Mouse (Mus musculus): Measurements from ENCODE around the gene Cat. TPM values are rescaled to one million over a fixed set of nuclear protein-coding genes. Genes with fewer than 3 reads are reported as not detected.
A peak's percentile ranks its signal among the peaks of the same experiment; 100 is the strongest.

Gene Cat
- polyA plus RNA-seq, 1 experiment from 2014 or later, result 68.5 TPM

DNA sequence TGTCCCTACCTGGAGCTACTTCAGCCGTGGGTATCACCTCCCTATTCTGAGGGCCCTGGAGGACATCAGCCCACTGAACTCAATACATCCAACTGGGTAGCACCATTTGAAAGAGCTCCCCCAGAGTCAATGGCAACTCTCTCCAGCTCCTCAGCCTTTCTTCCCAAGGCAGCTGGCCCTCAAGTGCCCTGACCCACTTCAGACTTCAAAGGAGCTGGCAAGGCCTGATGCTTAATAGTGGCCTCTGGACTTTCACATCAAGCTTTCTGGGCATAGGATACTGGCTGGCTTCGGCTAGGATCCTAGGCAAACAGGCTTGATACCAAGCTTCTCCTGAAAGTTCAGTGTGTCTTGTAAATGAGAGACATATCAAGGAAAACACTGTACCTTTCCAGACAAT, 49.9 kb downstream of the Cat start:
- Histone ChIP-seq H3K36me3 (no peaks in the 10 kb centered on the region), H3K4me2 (no peak overlapping the region), H3K27ac (no peak overlapping the region), H3K27me3 (no peaks in the 10 kb centered on the region), H3K4me1 (replicated peaks) (peaks cover 10% of the 10 kb centered on the region), H3K9ac (replicated peaks) (no peak overlapping the region), H3K4me3 (replicated peaks) (no peak overlapping the region), H3K9me3 (no peaks in the 10 kb centered on the region)
- 62% methylated on average over 2 of the region's 2 CpGs for WGBS
- ATAC-seq (ENCODE audit: insufficient number of reproducible peaks, insufficient read depth, low FRiP score, low TSS enrichment, low read depth), result no peak

GRCm38 (mm10) chr2:103432695-103433275, 52.2 kb downstream of the Cat start:
- WGBS, result 71% methylated on average over 8 of the region's 8 CpGs
- no peak for ATAC-seq (ENCODE audit: insufficient number of reproducible peaks, insufficient read depth, low FRiP score, low TSS enrichment, low read depth)
- H3K4me1 ChIP-seq (replicated peaks), result peaks cover 15% of the 10 kb centered on the region

DNA sequence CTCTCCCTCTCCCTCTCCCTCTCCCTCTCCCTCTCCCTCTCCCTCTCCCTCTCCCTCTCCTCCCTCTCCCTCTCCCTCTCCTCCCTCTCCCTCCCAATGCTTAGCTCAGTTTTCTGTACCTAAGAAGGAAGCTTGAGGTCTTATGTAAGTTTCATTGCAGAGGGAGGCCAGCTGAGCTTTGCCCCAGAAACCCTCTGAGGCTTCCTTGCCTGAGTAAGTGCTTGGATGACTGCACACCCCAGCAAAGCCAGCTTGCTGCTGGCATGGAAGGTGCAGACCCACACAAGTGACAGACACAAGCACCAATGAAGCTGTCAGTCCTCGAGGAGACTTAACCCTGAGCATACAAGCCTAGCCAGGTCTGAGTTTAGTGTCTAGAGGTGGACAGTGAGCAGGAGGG, 54.2 kb downstream of the Cat start:
- peaks cover 8% of the 10 kb centered on the region; the same call in 1 of the 2 replicates for H3K4me1 ChIP-seq (replicated peaks)
- no peak overlapping the region for H3K27ac ChIP-seq
- H3K4me3 ChIP-seq (replicated peaks), result no peak overlapping the region
- no peaks in the 10 kb centered on the region for H3K36me3 ChIP-seq
- 33% methylated on average over 1 of the region's 1 CpGs for WGBS
- H3K9ac ChIP-seq (replicated peaks), result no peak overlapping the region
- no peaks in the 10 kb centered on the region for H3K27me3 ChIP-seq
- H3K4me2 ChIP-seq, result no peak overlapping the region
- no peaks in the 10 kb centered on the region for H3K9me3 ChIP-seq
- ATAC-seq (ENCODE audit: insufficient number of reproducible peaks, insufficient read depth, low FRiP score, low TSS enrichment, low read depth), result no peak

More at GRCm38 (mm10) chr2:103432695-103433275, 52.2 kb downstream of the Cat start:
- Histone ChIP-seq H3K9ac (replicated peaks) (no peak overlapping the region), H3K36me3 (no peaks in the 10 kb centered on the region), H3K9me3 (no peaks in the 10 kb centered on the region), H3K4me3 (replicated peaks) (no peak overlapping the region), H3K27me3 (no peaks in the 10 kb centered on the region), H3K27ac (no peak overlapping the region), H3K4me2 (no peak overlapping the region)

DNA sequence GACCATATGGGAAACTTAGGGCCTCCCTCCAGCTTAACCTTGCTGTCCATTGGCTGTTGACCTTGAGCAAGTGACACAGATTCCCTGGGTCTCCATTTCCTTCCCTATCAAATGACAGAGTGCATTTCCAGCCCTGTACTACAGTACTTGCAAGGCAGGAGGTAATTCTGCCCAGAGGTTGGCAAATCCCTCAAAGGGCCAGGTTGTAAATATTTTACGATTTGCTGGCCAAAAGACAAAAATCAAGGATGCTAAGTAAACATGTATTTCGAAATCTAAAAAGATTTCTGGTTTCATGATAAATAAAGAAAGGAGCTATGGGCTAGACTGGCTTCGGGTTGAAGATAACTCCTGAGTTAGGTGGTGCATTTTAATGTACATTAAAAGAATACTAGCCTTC, 56.6 kb downstream of the Cat start:
- ATAC-seq (ENCODE audit: insufficient number of reproducible peaks, insufficient read depth, low FRiP score, low TSS enrichment, low read depth), result no peak
- peaks cover 5% of the 10 kb centered on the region; the same call in 1 of the 2 replicates for H3K4me1 ChIP-seq (replicated peaks)
- H3K27me3 ChIP-seq, result no peaks in the 10 kb centered on the region
- H3K36me3 ChIP-seq, result no peaks in the 10 kb centered on the region
- H3K4me2 ChIP-seq, result no peak overlapping the region
- no peaks in the 10 kb centered on the region for H3K9me3 ChIP-seq
- no peak overlapping the region for H3K9ac ChIP-seq (replicated peaks)
- no peak overlapping the region for H3K4me3 ChIP-seq (replicated peaks)
- 73% methylated on average over 3 of the region's 3 CpGs for WGBS
- no peak overlapping the region for H3K27ac ChIP-seq

GRCm38 (mm10) chr2:103425456-103426063, 59.4 kb downstream of the Cat start:
- no peaks in the 10 kb centered on the region for H3K9me3 ChIP-seq
- 65% methylated on average over 11 of the region's 11 CpGs for WGBS
- H3K9ac ChIP-seq (replicated peaks), result no peak overlapping the region
- no peak overlapping the region for H3K27ac ChIP-seq
- H3K36me3 ChIP-seq, result no peaks in the 10 kb centered on the region
- no peak overlapping the region for H3K4me3 ChIP-seq (replicated peaks)
- no peak for ATAC-seq (ENCODE audit: insufficient number of reproducible peaks, insufficient read depth, low FRiP score, low TSS enrichment, low read depth)
- H3K27me3 ChIP-seq, result no peaks in the 10 kb centered on the region
- H3K4me1 ChIP-seq (replicated peaks), result peaks cover 5% of the 10 kb centered on the region; the same call in 1 of the 2 replicates
- H3K4me2 ChIP-seq, result no peak overlapping the region

GRCm38 (mm10) chr2:103424349-103425026, 60.5 kb downstream of the Cat start:
- Histone ChIP-seq H3K4me2 (no peak overlapping the region), H3K9ac (replicated peaks) (no peak overlapping the region), H3K4me3 (replicated peaks) (no peak overlapping the region), H3K27ac (no peak overlapping the region), H3K4me1 (replicated peaks) (peaks cover 5% of the 10 kb centered on the region; the same call in 1 of the 2 replicates), H3K27me3 (no peaks in the 10 kb centered on the region), H3K36me3 (no peaks in the 10 kb centered on the region), H3K9me3 (no peaks in the 10 kb centered on the region)
- WGBS, result 39% methylated on average over 12 of the region's 12 CpGs
- ATAC-seq (ENCODE audit: insufficient number of reproducible peaks, insufficient read depth, low FRiP score, low TSS enrichment, low read depth), result no peak

- no peak overlapping the region for H3K4me2 ChIP-seq
- H3K4me3 ChIP-seq (replicated peaks), result no peak overlapping the region
- no peak overlapping the region for H3K9ac ChIP-seq (replicated peaks)
- H3K27ac ChIP-seq, result no peak overlapping the region
- no peaks in the 10 kb centered on the region for H3K27me3 ChIP-seq
- 68% methylated on average over 12 of the region's 12 CpGs for WGBS
- no peak for ATAC-seq (ENCODE audit: insufficient number of reproducible peaks, insufficient read depth, low FRiP score, low TSS enrichment, low read depth)
- H3K36me3 ChIP-seq, result no peaks in the 10 kb centered on the region
- H3K4me1 ChIP-seq (replicated peaks), result peaks cover 5% of the 10 kb centered on the region; the same call in 1 of the 2 replicates
- H3K9me3 ChIP-seq, result no peaks in the 10 kb centered on the region
Measured at GRCm38 (mm10) chr2:103423884-103424283, 61.1 kb downstream of the Cat start.

DNA sequence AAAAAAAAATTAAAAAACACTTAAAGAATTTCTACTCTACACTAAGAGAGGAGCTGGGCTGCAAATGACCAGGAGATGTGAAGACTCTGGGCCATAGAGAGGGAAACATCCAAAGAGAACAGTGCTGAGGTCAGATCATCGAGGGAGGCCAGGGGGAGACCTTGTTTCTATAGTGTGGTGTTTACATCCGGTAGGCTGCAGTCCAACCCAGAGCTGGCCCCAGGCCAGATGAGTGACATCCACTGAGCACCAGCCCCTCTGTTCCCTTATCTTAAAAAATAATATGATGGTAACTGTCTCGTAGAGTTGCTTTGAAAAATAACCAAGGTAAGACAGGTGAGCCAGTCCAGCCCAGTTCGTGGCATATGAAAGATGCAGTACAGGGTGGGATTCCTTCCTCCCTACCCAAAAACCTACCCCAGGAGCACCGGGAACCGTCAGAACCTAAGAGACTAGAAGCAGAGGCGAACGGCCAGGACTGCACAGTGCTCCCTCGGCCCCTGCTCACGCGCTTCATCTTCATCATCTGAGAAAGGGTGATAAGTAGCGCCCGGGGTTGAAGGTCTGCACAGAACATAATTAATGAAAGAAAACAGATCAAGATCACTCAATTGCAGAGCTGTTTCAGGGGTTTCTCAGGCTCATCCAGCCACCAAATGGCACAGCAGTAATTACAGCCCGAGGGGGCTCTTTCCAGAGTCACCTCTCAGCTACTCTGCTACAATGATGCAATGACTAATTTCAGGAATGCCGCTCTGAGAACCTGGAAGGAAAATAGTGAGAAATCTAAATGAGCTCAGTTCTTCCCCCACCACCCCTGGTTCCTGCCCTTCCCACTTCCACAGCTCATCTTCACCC, 64.1 kb downstream of the Cat start:
- Histone ChIP-seq H3K27ac (no peak overlapping the region), H3K27me3 (no peaks in the 10 kb centered on the region), H3K9ac (replicated peaks) (no peak overlapping the region), H3K4me1 (replicated peaks) (no peaks in the 10 kb centered on the region), H3K4me3 (replicated peaks) (no peak overlapping the region), H3K4me2 (no peak overlapping the region), H3K36me3 (no peaks in the 10 kb centered on the region), H3K9me3 (no peaks in the 10 kb centered on the region)
- 51% methylated on average over 15 of the region's 15 CpGs for WGBS
- ATAC-seq (ENCODE audit: insufficient number of reproducible peaks, insufficient read depth, low FRiP score, low TSS enrichment, low read depth), result no peak

DNA sequence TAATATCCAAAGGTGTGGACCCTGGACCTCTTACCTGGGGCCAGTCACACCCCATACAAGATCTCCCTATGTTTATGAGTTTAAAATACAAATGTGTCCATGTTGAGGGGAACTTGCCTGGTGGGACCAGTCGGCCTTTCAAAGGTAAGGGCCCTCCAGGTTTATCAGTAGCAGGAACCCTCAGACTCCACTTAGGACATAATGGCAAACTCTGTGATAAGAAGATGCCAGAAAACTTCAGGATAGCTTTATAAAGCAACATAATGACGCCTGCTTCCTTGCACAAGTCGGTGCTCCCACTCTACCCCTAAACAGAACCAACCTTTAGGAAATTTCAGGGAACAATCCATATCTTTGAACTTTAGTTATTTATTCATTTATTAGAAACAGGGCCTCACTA, 69.2 kb downstream of the Cat start:
- WGBS, result 93% methylated on average over 3 of the region's 3 CpGs
- H3K4me2 ChIP-seq, result no peak overlapping the region
- no peak for ATAC-seq (ENCODE audit: insufficient number of reproducible peaks, insufficient read depth, low FRiP score, low TSS enrichment, low read depth)
- no peaks in the 10 kb centered on the region for H3K4me1 ChIP-seq (replicated peaks)
- H3K27me3 ChIP-seq, result no peaks in the 10 kb centered on the region
- no peak overlapping the region for H3K27ac ChIP-seq
- H3K4me3 ChIP-seq (replicated peaks), result no peak overlapping the region
- H3K36me3 ChIP-seq, result no peaks in the 10 kb centered on the region
- H3K9ac ChIP-seq (replicated peaks), result no peak overlapping the region
- H3K9me3 ChIP-seq, result no peaks in the 10 kb centered on the region

DNA sequence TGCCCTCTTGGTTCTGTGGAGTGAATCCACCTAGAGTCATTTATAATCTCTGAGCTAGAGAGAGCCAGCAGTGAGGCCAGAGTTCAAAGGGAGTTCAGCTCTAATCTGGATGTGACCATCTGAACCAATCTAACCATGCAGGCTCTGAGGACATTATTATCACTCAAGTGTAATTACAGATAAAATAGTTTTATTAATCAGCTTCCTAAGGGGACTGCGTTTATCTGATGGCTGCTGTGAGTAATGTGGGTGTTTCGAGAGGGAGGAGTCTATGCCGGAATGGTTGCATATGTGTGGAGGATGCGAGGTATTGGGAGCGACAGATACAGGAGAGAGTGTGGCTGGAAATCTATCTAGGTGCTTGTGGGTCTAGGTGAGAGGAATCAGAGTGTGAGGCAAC, 71.6 kb downstream of the Cat start:
- Histone ChIP-seq H3K9me3 (no peaks in the 10 kb centered on the region), H3K27ac (no peak overlapping the region), H3K4me1 (replicated peaks) (no peaks in the 10 kb centered on the region), H3K9ac (replicated peaks) (no peak overlapping the region), H3K27me3 (no peaks in the 10 kb centered on the region), H3K4me3 (replicated peaks) (no peak overlapping the region), H3K36me3 (no peaks in the 10 kb centered on the region), H3K4me2 (no peak overlapping the region)
- 85% methylated on average over 5 of the region's 5 CpGs for WGBS
- no peak for ATAC-seq (ENCODE audit: insufficient number of reproducible peaks, insufficient read depth, low FRiP score, low TSS enrichment, low read depth)

GRCm38 (mm10) chr2:103411816-103412215, 73.1 kb downstream of the Cat start:
- Histone ChIP-seq H3K9ac (replicated peaks) (no peak overlapping the region), H3K27me3 (no peaks in the 10 kb centered on the region), H3K4me3 (replicated peaks) (no peak overlapping the region), H3K9me3 (no peaks in the 10 kb centered on the region), H3K4me1 (replicated peaks) (no peaks in the 10 kb centered on the region), H3K36me3 (no peaks in the 10 kb centered on the region), H3K27ac (no peak overlapping the region), H3K4me2 (no peak overlapping the region)
- 81% methylated on average over 3 of the region's 3 CpGs for WGBS
- 0 out of 2 replicates have a peak, but pooled peaks have one; percentile 37 for ATAC-seq (ENCODE audit: insufficient number of reproducible peaks, insufficient read depth, low FRiP score, low TSS enrichment, low read depth)

Data from limb, embryonic 12.5 days (tissue).